8 mouse cellular contexts compared by ENCODE assay signal in genomic region chr6:86370764-86371339, GRCm38 (mm10). TPM values are rescaled to one million over a fixed set of nuclear protein-coding genes. Genes with fewer than 3 reads are reported as not detected.
DNase-seq lines count a peak whose midpoint lies in the region; ATAC-seq and TF ChIP-seq lines count a peak whose summit lies in the region.

TSS of gene Snrpg (plus strand) at chr6:86371304.

- H3K27ac ChIP-seq in lung, embryonic 14.5 days (ENCODE audit: low read depth), result peak within 1 kb of the TSS; percentile 92
- H3K27ac ChIP-seq in intestine, postnatal 0 days (ENCODE audit: low read depth, low read length), result peak within 1 kb of the TSS; percentile 78
- H3K27ac ChIP-seq in midbrain, embryonic 10.5 days (replicated peaks), result peak within 1 kb of the TSS; percentile 94

- TF ChIP-seq CTCF in lung, embryonic 14.5 days (IDR thresholded peaks at IDR 0.05; ENCODE audit: low read depth), result no peak
- TF ChIP-seq CTCF in intestine, postnatal 0 days (IDR thresholded peaks at IDR 0.05; ENCODE audit: low read depth), result no peak

- peak within 1 kb of the TSS; percentile 94 for H3K4me2 ChIP-seq in lung, embryonic 14.5 days
- H3K4me2 ChIP-seq in intestine, postnatal 0 days (replicated peaks; ENCODE audit: low read depth), result peak within 1 kb of the TSS; percentile 71

- H3K9me3 ChIP-seq in lung, embryonic 14.5 days (ENCODE audit: low read depth, low read length), result no peaks in the 10 kb centered on the region
- no peaks in the 10 kb centered on the region for H3K9me3 ChIP-seq in intestine, postnatal 0 days (ENCODE audit: control insufficient read depth)
- no peaks in the 10 kb centered on the region for H3K9me3 ChIP-seq in midbrain, embryonic 10.5 days (replicated peaks)

- DNase-seq in lung, embryonic 14.5 days, result no peak
- no peak for DNase-seq in lung, adult 18-20 months
- DNase-seq in adrenal gland, postnatal 4 days (ENCODE audit: low spot score in 2 of 2), result no peak
- DNase-seq in gastrocnemius, postnatal 36 days, result no peak
- no peak for DNase-seq in midbrain, embryonic 10.5 days (ENCODE audit: low spot score)
- no peak for DNase-seq in urinary bladder, postnatal 25 days (ENCODE audit: low spot score)
- no peak for DNase-seq in cerebellum, adult 11 months

- peak within 1 kb of the TSS; percentile 88 for H3K9ac ChIP-seq in lung, embryonic 14.5 days
- H3K9ac ChIP-seq in intestine, postnatal 0 days (ENCODE audit: low read depth, low read length), result peak within 1 kb of the TSS; percentile 87

- H3K36me3 ChIP-seq in lung, embryonic 14.5 days (ENCODE audit: insufficient read depth), result peaks cover 29% of the 10 kb centered on the region
- H3K36me3 ChIP-seq in intestine, postnatal 0 days (ENCODE audit: control insufficient read depth, insufficient read depth), result peaks cover 6% of the 10 kb centered on the region; the same call in 1 of the 2 replicates
- H3K36me3 ChIP-seq in midbrain, embryonic 10.5 days, result peaks cover 57% of the 10 kb centered on the region

- peaks cover 5% of the 10 kb centered on the region; the same call in 1 of the 2 replicates for H3K4me1 ChIP-seq in lung, embryonic 14.5 days (ENCODE audit: insufficient read depth)
- peaks cover 8% of the 10 kb centered on the region for H3K4me1 ChIP-seq in intestine, postnatal 0 days (replicated peaks; ENCODE audit: control insufficient read depth, insufficient read depth, low read length)
- peaks cover 40% of the 10 kb centered on the region for H3K4me1 ChIP-seq in midbrain, embryonic 10.5 days

- peak within 1 kb of the TSS; percentile 85 for H3K4me3 ChIP-seq in lung, embryonic 14.5 days (ENCODE audit: low read depth, low read length)
- peak within 1 kb of the TSS; percentile 82 for H3K4me3 ChIP-seq in intestine, postnatal 0 days (ENCODE audit: low read depth, low read length)
- peak within 1 kb of the TSS; percentile 96 for H3K4me3 ChIP-seq in midbrain, embryonic 10.5 days

- WGBS in lung, embryonic 14.5 days, result 15% methylated on average over 15 of the region's 15 CpGs
- 14% methylated on average over 15 of the region's 15 CpGs for WGBS in intestine, postnatal 0 days
- 19% methylated on average over 15 of the region's 15 CpGs for WGBS in midbrain, embryonic 10.5 days

- ATAC-seq in lung, embryonic 14.5 days (ENCODE audit: insufficient read depth), result no peak; the same call in 1 of the 2 replicates
- ATAC-seq in intestine, postnatal 0 days, result peak; percentile 40; the same call in 1 of the 2 replicates

- no peaks in the 10 kb centered on the region for H3K27me3 ChIP-seq in lung, embryonic 14.5 days (ENCODE audit: insufficient read depth, low read length)
- no peaks in the 10 kb centered on the region for H3K27me3 ChIP-seq in intestine, postnatal 0 days (replicated peaks; ENCODE audit: control insufficient read depth, insufficient read depth, low read length)
- no peaks in the 10 kb centered on the region for H3K27me3 ChIP-seq in midbrain, embryonic 10.5 days (ENCODE audit: low read depth, poor library complexity, severe bottlenecking)

- intact Hi-C loops in gastrocnemius, postnatal 36 days (cut with DNase I), result no loop called here

RNA-seq across cellular contexts. Expression of gene Snrpg, which starts in this region (rescaled TPM):
- polyA plus RNA-seq in lung, embryonic 14.5 days (2014; fragmentation: Nextera tagmentation; extraction: Ambion mirVana), result 723 and 735 TPM in 2 replicates
- total RNA-seq in adrenal gland, postnatal 4 days (2021), result 100 to 1,000 TPM; 383 to 436 TPM
- 10 to 100 TPM; 23.0 to 26.7 TPM for total RNA-seq in gastrocnemius, postnatal 36 days (2021)
- polyA plus RNA-seq in intestine, postnatal 0 days (2015; fragmentation: Nextera tagmentation; extraction: Ambion mirVana), result 196 and 204 TPM in 2 replicates
- polyA plus RNA-seq in midbrain, embryonic 10.5 days (2016; fragmentation: Nextera tagmentation; extraction: Ambion mirVana), result 799 and 889 TPM in 2 replicates

Comparison
In these comparisons a context has a peak if more than half of its experiments do, and no peak if none do; other contexts are left out.
1. RNA of gene Snrpg (total RNA-seq): 383 to 436 TPM in adrenal gland, postnatal 4 days; 23.0 to 26.7 TPM in gastrocnemius, postnatal 36 days; every median in the first group is over 10 times any median in the second.
2. Peak in every context shown above with its lines, with median percentiles within 50 percentile points of each other: H3K27ac ChIP-seq and H3K4me3 ChIP-seq.